Mouse (Mus musculus): ENCODE results near the gene Slc20a1. TPM values are rescaled to one million over a fixed set of nuclear protein-coding genes. Genes with fewer than 3 reads are reported as not detected.

The Slc20a1 gene
- polyA plus RNA-seq (2017; shearing (Covaris generic)), result 149 TPM

DNA sequence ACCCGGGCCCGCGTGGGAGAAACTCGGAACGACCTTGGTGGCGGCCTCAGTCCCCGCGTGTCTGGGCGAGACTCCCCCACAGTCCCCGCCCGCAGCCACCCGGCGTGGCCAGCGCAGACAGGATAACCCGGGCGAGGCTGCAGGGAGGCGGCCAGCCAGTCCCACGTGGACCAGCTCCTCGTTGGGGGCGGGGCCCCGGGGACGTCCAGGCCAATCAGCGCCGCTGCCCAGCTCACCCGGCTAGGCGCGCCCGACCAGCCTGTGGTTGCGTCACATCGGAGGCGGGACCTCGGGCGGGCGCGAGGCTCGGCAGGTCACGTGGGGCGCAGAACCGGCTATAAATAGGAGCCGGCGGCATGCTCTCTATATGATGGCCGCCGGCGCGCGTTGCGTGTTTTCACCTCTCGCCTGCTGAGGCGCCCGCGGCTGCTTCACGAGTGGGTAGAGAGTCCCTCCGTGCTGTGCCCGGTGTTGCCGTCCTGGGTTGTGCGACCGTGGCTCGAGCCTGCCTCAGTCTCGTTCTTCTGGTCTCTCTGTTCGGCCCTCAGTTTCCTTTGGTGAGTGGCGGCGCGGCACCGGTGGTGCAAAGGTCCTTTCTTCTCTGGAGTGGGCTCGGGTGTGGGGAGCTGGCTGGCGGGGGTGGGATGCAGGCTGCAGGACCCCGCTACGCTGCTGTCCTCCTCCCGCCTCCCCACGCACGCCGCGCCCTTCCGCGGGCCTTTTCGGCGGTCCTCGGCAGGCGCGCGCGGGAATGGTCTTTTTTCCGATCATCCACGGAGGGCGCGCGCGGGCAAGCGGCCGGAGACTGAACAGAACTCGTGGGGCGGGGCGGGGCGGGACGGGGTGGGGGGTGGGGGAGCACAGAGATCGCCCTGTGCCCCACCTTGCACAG, at the start of gene Slc20a1:
TSS of gene Slc20a1 (plus strand) at position 329 of the 892 bp plus-strand sequence.

Other genes starting within 250 kb of the Slc20a1 start
- 9.2 TPM for gene Zc3h6, start 231.4 kb upstream of the Slc20a1 start, polyA plus RNA-seq (2017; shearing (Covaris generic))
- 5.2 TPM for gene Gm10762, start 231.0 kb upstream of the Slc20a1 start, polyA plus RNA-seq (2017; shearing (Covaris generic))
- not detected for gene Vinac1, start 150.6 kb upstream of the Slc20a1 start, polyA plus RNA-seq (2017; shearing (Covaris generic))
- 2.3 TPM for gene Ttl, start 132.8 kb upstream of the Slc20a1 start, polyA plus RNA-seq (2017; shearing (Covaris generic))
- 25.5 TPM for gene Polr1b, start 97.8 kb upstream of the Slc20a1 start, polyA plus RNA-seq (2017; shearing (Covaris generic))
- gene Chchd5, start 69.1 kb upstream of the Slc20a1 start, polyA plus RNA-seq (2017; shearing (Covaris generic)), result 9.7 TPM
- 1.5 TPM for gene Ckap2l, start 98.4 kb downstream of the Slc20a1 start, polyA plus RNA-seq (2017; shearing (Covaris generic))
- not detected for gene Il1a, start 111.2 kb downstream of the Slc20a1 start, polyA plus RNA-seq (2017; shearing (Covaris generic))
- not detected for gene Il1b, start 172.4 kb downstream of the Slc20a1 start, polyA plus RNA-seq (2017; shearing (Covaris generic))

Data from effector memory CD4-positive, alpha-beta T cell, adult 7 months (primary cell).